Mouse (Mus musculus): ENCODE measurements around the gene Tmc5. TPM values are rescaled to one million over a fixed set of nuclear protein-coding genes. Genes with fewer than 3 reads are reported as not detected.

Tmc5 gene
- polyA plus RNA-seq, 1 experiment from 2014 or later: 0.18 TPM

Other genes starting within 250 kb of the Tmc5 start
- 22.5 and 25.9 TPM in 2 replicates for gene Syt17, start 149.1 kb upstream of the Tmc5 start, polyA plus RNA-seq (2015; fragmentation: Nextera tagmentation; extraction: Ambion mirVana)
- gene Itpripl2, start 105.3 kb upstream of the Tmc5 start, polyA plus RNA-seq (2015; fragmentation: Nextera tagmentation; extraction: Ambion mirVana): 0.39 and 0.75 TPM in 2 replicates
- 79.8 and 81.4 TPM in 2 replicates for gene Coq7, start 63.9 kb upstream of the Tmc5 start, polyA plus RNA-seq (2015; fragmentation: Nextera tagmentation; extraction: Ambion mirVana)
- gene Tmc7, start 12.6 kb upstream of the Tmc5 start, polyA plus RNA-seq (2015; fragmentation: Nextera tagmentation; extraction: Ambion mirVana): 6.3 and 7.3 TPM in 2 replicates
- 192 and 206 TPM in 2 replicates for gene Gde1, start 108.5 kb downstream of the Tmc5 start, polyA plus RNA-seq (2015; fragmentation: Nextera tagmentation; extraction: Ambion mirVana)
- 33.1 and 40.4 TPM in 2 replicates for gene Ccp110, start 115.3 kb downstream of the Tmc5 start, polyA plus RNA-seq (2015; fragmentation: Nextera tagmentation; extraction: Ambion mirVana)
- gene Vps35l, start 142.9 kb downstream of the Tmc5 start, polyA plus RNA-seq (2015; fragmentation: Nextera tagmentation; extraction: Ambion mirVana): 102 and 113 TPM in 2 replicates